Mouse (Mus musculus) liver, embryonic 14.5 days (tissue): ENCODE data around the gene Usp2.

Source experiments
- CTCF ChIP-seq: IDR thresholded peaks from 2 replicates; pipeline ENCODE4 v1.5.1; 2016; ENCODE audit warnings: antibody characterized with exemption, low read depth, control low read depth
- EP300 ChIP-seq: IDR thresholded peaks from 2 replicates; pipeline ENCODE4 v1.6.1; 2016; ENCODE audit warnings: antibody characterized with exemption, low read depth

GRCm38 (mm10) chr9:44094737-44095136 is 27.9 kb downstream of the Usp2 start:
- TF ChIP-seq CTCF, result no peak
- TF ChIP-seq EP300, result no peak
